ENCODE assay signal across 21 mouse cellular contexts in genomic region chr2:11216421-11216820, GRCm38 (mm10). TPM values are rescaled to one million over a fixed set of nuclear protein-coding genes. Genes with fewer than 3 reads are reported as not detected.
DNase-seq lines count a peak whose midpoint lies in the region; ATAC-seq and TF ChIP-seq lines count a peak whose summit lies in the region.
"Had no signal": no experiment of that assay in that cellular context is flagged by ENCODE, and none has a peak within 500 bp of the region (broad histone marks: within the 10 kb centered on the region; RNA-seq: fewer than 3 reads in every experiment).

No protein-coding gene starts in this region.

- H3K4me3 ChIP-seq in spleen, adult 2 months (ENCODE audit: extremely low read depth, insufficient read depth, insufficient read length): no peak overlapping the region
- H3K4me3 ChIP-seq: embryonic facial prominence, embryonic 15.5 days; erythroblast, embryonic 14.5 days; forebrain, embryonic 10.5 days; heart, adult 2 months; heart, embryonic 15.5 days; hindbrain, embryonic 15.5 days had no signal

- no peaks in the 10 kb centered on the region for H3K27me3 ChIP-seq in spleen, adult 2 months (ENCODE audit: control insufficient read depth, insufficient read depth, low read length)
- H3K27me3 ChIP-seq: embryonic facial prominence, embryonic 15.5 days; heart, embryonic 15.5 days; hindbrain, embryonic 15.5 days had no signal

- WGBS in spleen, adult 2 months: 69% methylated on average over 4 of the region's 4 CpGs

- H3K4me1 ChIP-seq in spleen, adult 2 months (ENCODE audit: control insufficient read depth, insufficient read depth, insufficient read length): peaks cover 3% of the 10 kb centered on the region; the same call in 1 of the 2 replicates
- H3K4me1 ChIP-seq: embryonic facial prominence, embryonic 15.5 days; heart, embryonic 15.5 days; hindbrain, embryonic 15.5 days had no signal

- peak in 1 of 2 experiments; percentile 18 for DNase-seq in spleen, adult 2 months (ENCODE audit: low read depth in 1 of 2, low spot score in 2 of 2)
- DNase-seq in spleen, postnatal 10 days (ENCODE audit: low spot score in 2 of 2): no peak
- DNase-seq in urinary bladder, postnatal 4 days (ENCODE audit: low spot score in 2 of 2): no peak
- DNase-seq in c-Kit-positive CD71-positive TER-119-positive erythroid progenitor cells, embryonic 14.5 days (ENCODE audit: low spot score): no peak
- DNase-seq in kidney, adult 8-10 months: no peak
- DNase-seq: adrenal gland, postnatal 14 days; cerebellum, adult 8-10 months; cerebellum, postnatal 14 days; embryo, embryonic 11 days; gastrocnemius, postnatal 10 days; heart, adult 2 months had no signal

- H3K36me3 ChIP-seq in spleen, adult 2 months (ENCODE audit: control insufficient read depth, insufficient read depth, low read length): no peaks in the 10 kb centered on the region
- H3K36me3 ChIP-seq: embryonic facial prominence, embryonic 15.5 days; forebrain, embryonic 10.5 days; heart, embryonic 15.5 days; hindbrain, embryonic 15.5 days had no signal

- no peak for TF ChIP-seq POLR2A in spleen, adult 2 months (IDR thresholded peaks at IDR 0.05; ENCODE audit: low read depth, low read length)

- TF ChIP-seq CTCF in spleen, adult 2 months (IDR thresholded peaks at IDR 0.05; ENCODE audit: extremely low read depth, insufficient read depth, insufficient read length, insufficient replicate concordance): no peak

- ATAC-seq in CD4-positive, CD25-positive, alpha-beta regulatory T cell, adult 4 months: peak; percentile 40
- peak; percentile 30 for ATAC-seq in activated CD4-positive, CD25-positive, alpha-beta regulatory T cell, adult 4 months
- ATAC-seq: forebrain, embryonic 14.5 days; intestine, postnatal 0 days; Patski had no signal

- peak overlapping the region; percentile 56 for H3K27ac ChIP-seq in spleen, adult 2 months (ENCODE audit: insufficient read depth, low read length)
- H3K27ac ChIP-seq: embryonic facial prominence, embryonic 15.5 days; forebrain, embryonic 10.5 days; heart, adult 2 months; heart, embryonic 15.5 days; hindbrain, embryonic 15.5 days had no signal

RNA-seq across cellular contexts. Expression of gene Prkcq, which starts 44.5 kb away (rescaled TPM):
- 9.3 and 11.2 TPM in 2 replicates for polyA plus RNA-seq in spleen, adult 2 months (2012; rRNA removed)
- 100 to 1,000 TPM; 134 to 151 TPM for polyA plus RNA-seq in CD4-positive, CD25-positive, alpha-beta regulatory T cell, adult 4 months (2017; shearing (Covaris generic))
- 100 to 1,000 TPM; 118 to 125 TPM for polyA plus RNA-seq in activated CD4-positive, CD25-positive, alpha-beta regulatory T cell, adult 4 months (2017; shearing (Covaris generic))
- polyA plus RNA-seq: erythroblast, embryonic 14.5 days had no signal
